Mouse (Mus musculus): ENCODE data around the gene Atr.
"Not testable (repeated sequence)": the region's sequence is repeated elsewhere in the genome, so short reads cannot be mapped to it uniquely, and the experiment has no call there.

Atr gene

GRCm38 (mm10) chr9:95953658-95954057, 96.3 kb downstream of the Atr start:
- no peak for DNase-seq

- no peak for DNase-seq
Observed at GRCm38 (mm10) chr9:95954226-95954584, 96.8 kb downstream of the Atr start.

GRCm38 (mm10) chr9:95954585-95955461, 97.4 kb downstream of the Atr start, which contains the start of gene Xrn1:
TSS of gene Xrn1 (plus strand) at chr9:95954760.
- DNase-seq = peak; percentile 92

- DNase-seq = no peak
Observed at GRCm38 (mm10) chr9:95957611-95958010, 100.2 kb downstream of the Atr start.

GRCm38 (mm10) chr9:95958041-95958730, 100.8 kb downstream of the Atr start:
- no peak for DNase-seq

- DNase-seq = not testable (repeated sequence)
Observed at GRCm38 (mm10) chr9:95958731-95959105, 101.3 kb downstream of the Atr start.

- DNase-seq = no peak
Observed at GRCm38 (mm10) chr9:95959246-95959645, 101.8 kb downstream of the Atr start.

- no peak for DNase-seq
Observed at GRCm38 (mm10) chr9:95959732-95960428, 102.5 kb downstream of the Atr start.

- no peak for DNase-seq
Observed at GRCm38 (mm10) chr9:95961058-95961457, 103.7 kb downstream of the Atr start.

GRCm38 (mm10) chr9:95964037-95964436, 106.6 kb downstream of the Atr start:
- no peak for DNase-seq

- DNase-seq = no peak
Observed at GRCm38 (mm10) chr9:95978279-95978678, 120.9 kb downstream of the Atr start.

GRCm38 (mm10) chr9:95979896-95980295, 122.5 kb downstream of the Atr start:
- DNase-seq = no peak

GRCm38 (mm10) chr9:95992255-95992654, 134.9 kb downstream of the Atr start:
- DNase-seq = no peak
